Mouse (Mus musculus): ENCODE data around the gene Wnt3. TPM values are rescaled to one million over a fixed set of nuclear protein-coding genes. Genes with fewer than 3 reads are reported as not detected.

Wnt3 gene
- total and polyA plus RNA-seq, 3 experiments = 0.04 TPM; not detected in 2

GRCm38 (mm10) chr11:103804804-103805203 is 30.9 kb downstream of the Wnt3 start:
- peaks cover 25% of the 10 kb centered on the region for H3K9me3 ChIP-seq (replicated peaks; ENCODE audit: low read length)
- TF ChIP-seq MAFK (IDR thresholded peaks at IDR 0.05; ENCODE audit: insufficient replicate concordance, low read length) (no peak), IRF4 (IDR thresholded peaks at IDR 0.05; ENCODE audit: low read depth, low read length) (no peak), EP300 (IDR thresholded peaks at IDR 0.05; ENCODE audit: low read length) (no peak), RAD21 (IDR thresholded peaks at IDR 0.05; ENCODE audit: low read depth, low read length) (no peak), BHLHE40 (IDR thresholded peaks at IDR 0.05; ENCODE audit: low read depth, low read length) (no peak), NELFE (IDR thresholded peaks at IDR 0.05; ENCODE audit: low read depth, low read length) (no peak), SIN3A (IDR thresholded peaks at IDR 0.05; ENCODE audit: low read length) (no peak), MAX (IDR thresholded peaks at IDR 0.05; ENCODE audit: low read length) (no peak), MXI1 (IDR thresholded peaks at IDR 0.05; ENCODE audit: low read depth, low read length) (no peak), ZC3H11A (IDR thresholded peaks at IDR 0.05; ENCODE audit: low read depth, low read length) (no peak), CHD1 (IDR thresholded peaks at IDR 0.05; ENCODE audit: low read depth, low read length) (no peak), POLR2AphosphoS2 (IDR thresholded peaks at IDR 0.05; ENCODE audit: low read depth, low read length) (no peak), PAX5 (IDR thresholded peaks at IDR 0.05; ENCODE audit: low read length) (no peak), RCOR1 (conservative IDR thresholded peaks at IDR 0.05; ENCODE audit: low read depth, low read length) (no peak), HCFC1 (IDR thresholded peaks at IDR 0.05; ENCODE audit: low read depth, low read length) (no peak), MEF2A (IDR thresholded peaks at IDR 0.05; ENCODE audit: borderline replicate concordance, low read depth, low read length) (no peak), E2F4 (IDR thresholded peaks at IDR 0.05; ENCODE audit: insufficient replicate concordance, low read depth, low read length) (no peak), MYC (IDR thresholded peaks at IDR 0.05; ENCODE audit: low read depth, low read length) (no peak), ELF1 (IDR thresholded peaks at IDR 0.05; ENCODE audit: low read depth, low read length) (no peak), UBTF (IDR thresholded peaks at IDR 0.05; ENCODE audit: low read depth, low read length) (no peak)
- H3K4me1 ChIP-seq (ENCODE audit: control insufficient read depth in 1 of 2, insufficient read depth in 2 of 2) = no peaks in the 10 kb centered on the region
- peaks cover 77% of the 10 kb centered on the region for H3K27me3 ChIP-seq (replicated peaks)
- dilution Hi-C loops (cut with MboI; ENCODE audit: extremely low pct_ligation_motif_present, extremely low pct_unique_long_range_greater_than_20kb, low sequenced_read_pairs) = no loop called here
- no peak overlapping the region for H3K4me3 ChIP-seq (replicated peaks in 1 of 3; ENCODE audit: low read depth in 2 of 3, low read length in 2 of 3, poor library complexity in 1 of 3)
- H3K9ac ChIP-seq (ENCODE audit: insufficient read depth, low read depth) = no peak overlapping the region
- no peak overlapping the region for H3K4me2 ChIP-seq (ENCODE audit: insufficient read depth, low read depth, poor library complexity, severe bottlenecking)
- no peak for DNase-seq (ENCODE audit: extremely low read depth)
- H3K79me2 ChIP-seq (replicated peaks; ENCODE audit: control insufficient read depth, extremely low read depth, insufficient read depth, poor library complexity, severe bottlenecking) = no peaks in the 10 kb centered on the region
- no peak overlapping the region for H3K27ac ChIP-seq (ENCODE audit: insufficient read depth, low read depth)
- H3K36me3 ChIP-seq (replicated peaks in 1 of 2; ENCODE audit: control insufficient read depth in 1 of 2, insufficient read depth in 1 of 2, low read length in 1 of 2) = no peaks in the 10 kb centered on the region
- in situ Hi-C loops (cut with MboI; ENCODE audit: low pct_ligation_motif_present, low pct_unique_long_range_greater_than_20kb, low sequenced_read_pairs) = no loop called here

- in situ Hi-C loops (cut with MboI; ENCODE audit: low pct_ligation_motif_present, low pct_unique_long_range_greater_than_20kb, low sequenced_read_pairs) (no loop called here), dilution Hi-C loops (cut with MboI; ENCODE audit: extremely low pct_ligation_motif_present, extremely low pct_unique_long_range_greater_than_20kb, low sequenced_read_pairs) (no loop called here)
- Histone ChIP-seq H3K4me3 (replicated peaks in 1 of 3; ENCODE audit: low read depth in 2 of 3, low read length in 2 of 3, poor library complexity in 1 of 3) (no peak overlapping the region), H3K79me2 (replicated peaks; ENCODE audit: control insufficient read depth, extremely low read depth, insufficient read depth, poor library complexity, severe bottlenecking) (no peaks in the 10 kb centered on the region), H3K4me2 (ENCODE audit: insufficient read depth, low read depth, poor library complexity, severe bottlenecking) (no peak overlapping the region), H3K27me3 (replicated peaks) (peaks cover 51% of the 10 kb centered on the region), H3K9me3 (replicated peaks; ENCODE audit: low read length) (peaks cover 25% of the 10 kb centered on the region), H3K9ac (ENCODE audit: insufficient read depth, low read depth) (no peak overlapping the region), H3K36me3 (replicated peaks in 1 of 2; ENCODE audit: control insufficient read depth in 1 of 2, insufficient read depth in 1 of 2, low read length in 1 of 2) (no peaks in the 10 kb centered on the region), H3K4me1 (ENCODE audit: control insufficient read depth in 1 of 2, insufficient read depth in 2 of 2) (no peaks in the 10 kb centered on the region), H3K27ac (ENCODE audit: insufficient read depth, low read depth) (no peak overlapping the region)
- DNase-seq (ENCODE audit: extremely low read depth) = no peak
- TF ChIP-seq POLR2A (IDR thresholded peaks at IDR 0.05; ENCODE audit: low read depth, low read length) (no peak), MAZ (IDR thresholded peaks at IDR 0.05; ENCODE audit: low read depth, low read length) (no peak), USF1 (IDR thresholded peaks at IDR 0.05; ENCODE audit: low read depth, low read length) (no peak), HCFC1 (IDR thresholded peaks at IDR 0.05; ENCODE audit: low read depth, low read length) (no peak), RCOR1 (conservative IDR thresholded peaks at IDR 0.05; ENCODE audit: low read depth, low read length) (no peak), ZC3H11A (IDR thresholded peaks at IDR 0.05; ENCODE audit: low read depth, low read length) (no peak), ELF1 (IDR thresholded peaks at IDR 0.05; ENCODE audit: low read depth, low read length) (no peak), MAFK (IDR thresholded peaks at IDR 0.05; ENCODE audit: insufficient replicate concordance, low read length) (no peak), POLR2AphosphoS2 (IDR thresholded peaks at IDR 0.05; ENCODE audit: low read depth, low read length) (no peak), IRF4 (IDR thresholded peaks at IDR 0.05; ENCODE audit: low read depth, low read length) (no peak)
These were observed 34.0 kb downstream of the Wnt3 start for GRCm38 (mm10) chr11:103807966-103808365.
